Mouse (Mus musculus): Measurements from ENCODE around the gene Ulk4. TPM values are rescaled to one million over a fixed set of nuclear protein-coding genes. Genes with fewer than 3 reads are reported as not detected.

Gene Ulk4
- polyA plus RNA-seq, 1 experiment = 2.9 TPM

GRCm38 (mm10) chr9:121023526-121024264, 253.3 kb downstream of the Ulk4 start:
- Histone ChIP-seq H3K4me1 (replicated peaks; ENCODE audit: control insufficient read depth, insufficient read depth, low read length) (peaks cover 16% of the 10 kb centered on the region), H3K27me3 (ENCODE audit: control insufficient read depth, insufficient read depth, low read length) (no peaks in the 10 kb centered on the region), H3K36me3 (ENCODE audit: control insufficient read depth, insufficient read depth, low read length) (no peaks in the 10 kb centered on the region), H3K4me3 (ENCODE audit: control insufficient read depth, insufficient read depth, low read length) (no peak overlapping the region), H3K27ac (ENCODE audit: control insufficient read depth, insufficient read depth, low read length) (peak overlapping the region; percentile 18; the same call in 1 of the 2 replicates)
- DNase-seq = peak; percentile 22
- no peak for TF ChIP-seq CTCF (IDR thresholded peaks at IDR 0.05; ENCODE audit: borderline replicate concordance, control insufficient read depth, extremely low read depth, insufficient read depth, low read length, poor library complexity)
- no peak for TF ChIP-seq POLR2A (IDR thresholded peaks at IDR 0.05; ENCODE audit: control insufficient read depth, extremely low read depth, insufficient read depth, low read length, poor library complexity)
- WGBS = 74% methylated on average over 14 of the region's 14 CpGs

GRCm38 (mm10) chr9:121020360-121020759, 256.6 kb downstream of the Ulk4 start:
- Histone ChIP-seq H3K27me3 (ENCODE audit: control insufficient read depth, insufficient read depth, low read length) (no peaks in the 10 kb centered on the region), H3K36me3 (ENCODE audit: control insufficient read depth, insufficient read depth, low read length) (no peaks in the 10 kb centered on the region), H3K27ac (ENCODE audit: control insufficient read depth, insufficient read depth, low read length) (no peak overlapping the region), H3K4me1 (replicated peaks; ENCODE audit: control insufficient read depth, insufficient read depth, low read length) (peaks cover 22% of the 10 kb centered on the region), H3K4me3 (ENCODE audit: control insufficient read depth, insufficient read depth, low read length) (no peak overlapping the region)
- 97% methylated on average over 11 of the region's 11 CpGs for WGBS
- no peak for DNase-seq
- no peak for TF ChIP-seq POLR2A (IDR thresholded peaks at IDR 0.05; ENCODE audit: control insufficient read depth, extremely low read depth, insufficient read depth, low read length, poor library complexity)
- TF ChIP-seq CTCF (IDR thresholded peaks at IDR 0.05; ENCODE audit: borderline replicate concordance, control insufficient read depth, extremely low read depth, insufficient read depth, low read length, poor library complexity) = no peak

GRCm38 (mm10) chr9:121019932-121020331, 257.1 kb downstream of the Ulk4 start:
- H3K27ac ChIP-seq (ENCODE audit: control insufficient read depth, insufficient read depth, low read length) = no peak overlapping the region
- no peak for TF ChIP-seq CTCF (IDR thresholded peaks at IDR 0.05; ENCODE audit: borderline replicate concordance, control insufficient read depth, extremely low read depth, insufficient read depth, low read length, poor library complexity)
- H3K4me3 ChIP-seq (ENCODE audit: control insufficient read depth, insufficient read depth, low read length) = no peak overlapping the region
- H3K4me1 ChIP-seq (replicated peaks; ENCODE audit: control insufficient read depth, insufficient read depth, low read length) = peaks cover 22% of the 10 kb centered on the region
- H3K36me3 ChIP-seq (ENCODE audit: control insufficient read depth, insufficient read depth, low read length) = no peaks in the 10 kb centered on the region
- no peak for DNase-seq
- 92% methylated on average over 13 of the region's 13 CpGs for WGBS
- no peaks in the 10 kb centered on the region for H3K27me3 ChIP-seq (ENCODE audit: control insufficient read depth, insufficient read depth, low read length)

- no peak for TF ChIP-seq POLR2A (IDR thresholded peaks at IDR 0.05; ENCODE audit: control insufficient read depth, extremely low read depth, insufficient read depth, low read length, poor library complexity)
- TF ChIP-seq CTCF (IDR thresholded peaks at IDR 0.05; ENCODE audit: borderline replicate concordance, control insufficient read depth, extremely low read depth, insufficient read depth, low read length, poor library complexity) = no peak
- Histone ChIP-seq H3K4me3 (ENCODE audit: control insufficient read depth, insufficient read depth, low read length) (no peak overlapping the region), H3K27ac (ENCODE audit: control insufficient read depth, insufficient read depth, low read length) (no peak overlapping the region), H3K36me3 (ENCODE audit: control insufficient read depth, insufficient read depth, low read length) (no peaks in the 10 kb centered on the region), H3K27me3 (ENCODE audit: control insufficient read depth, insufficient read depth, low read length) (no peaks in the 10 kb centered on the region), H3K4me1 (replicated peaks; ENCODE audit: control insufficient read depth, insufficient read depth, low read length) (peaks cover 17% of the 10 kb centered on the region)
- DNase-seq = no peak
- WGBS = 91% methylated on average over 2 of the region's 2 CpGs
These were observed 258.3 kb downstream of the Ulk4 start for GRCm38 (mm10) chr9:121018524-121019315.

DNA sequence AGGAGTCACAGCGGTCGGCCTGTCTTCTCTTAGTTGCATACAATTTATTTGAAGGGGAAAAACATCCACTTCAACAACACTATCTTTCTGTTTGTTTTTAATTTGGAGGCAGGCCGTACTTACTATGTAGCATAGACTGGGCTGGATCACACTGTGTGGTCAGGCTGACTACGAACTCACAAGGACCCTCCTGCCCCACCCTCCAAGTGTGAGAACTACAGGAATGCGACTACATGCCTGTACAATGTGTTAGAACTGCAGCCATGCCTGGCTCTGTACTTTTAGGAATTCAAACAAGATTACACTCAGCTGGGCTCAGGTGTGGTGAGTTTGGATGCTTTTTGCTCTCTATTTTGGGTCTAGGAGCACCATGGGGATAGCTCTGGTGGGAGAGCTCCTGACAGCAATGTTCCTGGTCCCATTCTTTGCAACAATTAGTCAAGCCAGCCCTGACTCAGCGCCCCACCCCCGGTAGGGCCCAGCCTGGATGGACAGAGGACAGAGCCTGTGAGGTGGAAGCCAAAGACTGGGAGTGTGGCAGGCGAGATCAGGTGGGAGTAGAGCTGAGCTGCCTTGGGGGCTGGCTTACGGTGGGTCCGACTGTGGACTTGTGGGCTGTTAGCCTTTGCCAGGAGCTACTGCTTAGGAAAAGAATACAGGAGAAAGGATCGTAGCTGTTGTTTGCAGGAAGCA, 261.0 kb downstream of the Ulk4 start:
- 92% methylated on average over 11 of the region's 11 CpGs for WGBS
- H3K36me3 ChIP-seq (ENCODE audit: control insufficient read depth, insufficient read depth, low read length) = no peaks in the 10 kb centered on the region
- H3K27ac ChIP-seq (ENCODE audit: control insufficient read depth, insufficient read depth, low read length) = no peak overlapping the region
- no peak for DNase-seq
- peaks cover 20% of the 10 kb centered on the region for H3K4me1 ChIP-seq (replicated peaks; ENCODE audit: control insufficient read depth, insufficient read depth, low read length)
- no peaks in the 10 kb centered on the region for H3K27me3 ChIP-seq (ENCODE audit: control insufficient read depth, insufficient read depth, low read length)
- no peak overlapping the region for H3K4me3 ChIP-seq (ENCODE audit: control insufficient read depth, insufficient read depth, low read length)
- no peak for TF ChIP-seq POLR2A (IDR thresholded peaks at IDR 0.05; ENCODE audit: control insufficient read depth, extremely low read depth, insufficient read depth, low read length, poor library complexity)
- TF ChIP-seq CTCF (IDR thresholded peaks at IDR 0.05; ENCODE audit: borderline replicate concordance, control insufficient read depth, extremely low read depth, insufficient read depth, low read length, poor library complexity) = no peak

DNA sequence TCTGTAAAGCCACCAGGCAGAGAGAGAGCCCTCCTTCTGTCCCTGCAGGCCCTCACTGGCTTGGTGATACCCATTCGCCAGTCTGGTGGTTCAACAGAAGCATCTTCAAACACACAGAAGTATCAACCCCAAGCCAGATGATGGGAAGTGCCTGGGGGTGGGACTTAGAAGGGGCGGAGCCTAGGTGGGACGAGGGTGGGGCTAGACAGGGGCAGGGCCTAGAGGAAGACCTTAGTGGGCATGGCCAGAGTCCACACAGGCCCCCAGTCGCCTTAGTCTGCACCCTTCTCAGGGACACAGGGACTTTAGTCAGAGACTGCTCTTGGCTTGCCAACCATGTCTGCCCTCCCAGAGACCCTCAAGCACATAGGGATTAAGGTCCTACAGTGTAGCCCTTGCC, 265.5 kb downstream of the Ulk4 start:
- H3K4me1 ChIP-seq (replicated peaks; ENCODE audit: control insufficient read depth, insufficient read depth, low read length) = peaks cover 29% of the 10 kb centered on the region
- peak; percentile 23 for DNase-seq
- no peaks in the 10 kb centered on the region for H3K36me3 ChIP-seq (ENCODE audit: control insufficient read depth, insufficient read depth, low read length)
- TF ChIP-seq CTCF (IDR thresholded peaks at IDR 0.05; ENCODE audit: borderline replicate concordance, control insufficient read depth, extremely low read depth, insufficient read depth, low read length, poor library complexity) = no peak
- TF ChIP-seq POLR2A (IDR thresholded peaks at IDR 0.05; ENCODE audit: control insufficient read depth, extremely low read depth, insufficient read depth, low read length, poor library complexity) = no peak
- WGBS = 81% methylated on average over 4 of the region's 4 CpGs
- no peak overlapping the region for H3K4me3 ChIP-seq (ENCODE audit: control insufficient read depth, insufficient read depth, low read length)
- no peaks in the 10 kb centered on the region for H3K27me3 ChIP-seq (ENCODE audit: control insufficient read depth, insufficient read depth, low read length)
- no peak overlapping the region for H3K27ac ChIP-seq (ENCODE audit: control insufficient read depth, insufficient read depth, low read length)

Measured in thymus, adult 2 months (tissue).